21 mouse cellular contexts compared by ENCODE assay signal in genomic region chr6:106794094-106794814, GRCm38 (mm10). TPM values are rescaled to one million over a fixed set of nuclear protein-coding genes. Genes with fewer than 3 reads are reported as not detected.
DNase-seq lines count a peak whose midpoint lies in the region; ATAC-seq and TF ChIP-seq lines count a peak whose summit lies in the region.
"Had no signal": no experiment of that assay in that cellular context is flagged by ENCODE, and none has a peak within 500 bp of the region (broad histone marks: within the 10 kb centered on the region; RNA-seq: fewer than 3 reads in every experiment).

No protein-coding gene starts in this region.

- H3K4me3 ChIP-seq in intestine, postnatal 0 days (ENCODE audit: low read depth, low read length) = no peak overlapping the region
- H3K4me3 ChIP-seq in intestine, embryonic 15.5 days (replicated peaks) = no peak overlapping the region
- peak overlapping the region; percentile 72 for H3K4me3 ChIP-seq in megakaryocyte, embryonic 14.5 days (replicated peaks)
- H3K4me3 ChIP-seq: embryonic facial prominence, embryonic 15.5 days; left cerebral cortex, adult 2 months had no signal

- H3K27ac ChIP-seq in intestine, postnatal 0 days (ENCODE audit: low read depth, low read length) = peak overlapping the region; percentile 28
- no peak overlapping the region for H3K27ac ChIP-seq in intestine, embryonic 15.5 days
- H3K27ac ChIP-seq: embryonic facial prominence, embryonic 15.5 days; left cerebral cortex, adult 2 months had no signal

- H3K36me3 ChIP-seq in intestine, postnatal 0 days (ENCODE audit: control insufficient read depth, insufficient read depth) = peaks cover 33% of the 10 kb centered on the region
- H3K36me3 ChIP-seq in intestine, embryonic 15.5 days = peaks cover 16% of the 10 kb centered on the region; the same call in 1 of the 2 replicates
- H3K36me3 ChIP-seq in megakaryocyte, embryonic 14.5 days (replicated peaks; ENCODE audit: low read length) = peaks cover 64% of the 10 kb centered on the region

- peaks cover 4% of the 10 kb centered on the region; the same call in 1 of the 2 replicates for H3K4me1 ChIP-seq in intestine, postnatal 0 days (replicated peaks; ENCODE audit: control insufficient read depth, insufficient read depth, low read length)
- H3K4me1 ChIP-seq in intestine, embryonic 15.5 days (replicated peaks) = peaks cover 10% of the 10 kb centered on the region
- H3K4me1 ChIP-seq in megakaryocyte, embryonic 14.5 days = peaks cover 52% of the 10 kb centered on the region

- 71% methylated on average over 13 of the region's 13 CpGs for WGBS in intestine, postnatal 0 days
- 85% methylated on average over 13 of the region's 13 CpGs for WGBS in intestine, embryonic 15.5 days

- TF ChIP-seq CTCF in intestine, postnatal 0 days (IDR thresholded peaks at IDR 0.05; ENCODE audit: low read depth) = no peak

- intact Hi-C loops in heart, postnatal 10 days (cut with DNase I) = no loop called here

- DNase-seq in 416B (ENCODE audit: low read depth) = peak; percentile 58
- no peak for DNase-seq in urinary bladder, adult 18-20 months (ENCODE audit: low spot score in 2 of 2)
- DNase-seq in left cerebral cortex, adult 11 months (ENCODE audit: low spot score) = no peak
- no peak for DNase-seq in heart, postnatal 10 days
- DNase-seq: adrenal gland, adult 2 months; cerebellum, adult 2 months; lung, adult 2 months; spleen, adult 18-20 months had no signal

- peak; percentile 53 for ATAC-seq in intestine, postnatal 0 days
- no peak for ATAC-seq in intestine, embryonic 15.5 days
- ATAC-seq in common myeloid progenitor, adult 5-6 weeks (replicated peaks; ENCODE audit: low read depth, poor library complexity, severe bottlenecking) = peak; percentile 85
- ATAC-seq: forebrain, embryonic 14.5 days; hindbrain, embryonic 16.5 days had no signal

- H3K9ac ChIP-seq in intestine, postnatal 0 days (ENCODE audit: low read depth, low read length) = no peak overlapping the region
- H3K9ac ChIP-seq in intestine, embryonic 15.5 days = no peak overlapping the region
- H3K9ac ChIP-seq: embryonic facial prominence, embryonic 15.5 days had no signal

- no peak overlapping the region for H3K4me2 ChIP-seq in intestine, postnatal 0 days (replicated peaks; ENCODE audit: low read depth)
- no peak overlapping the region for H3K4me2 ChIP-seq in intestine, embryonic 15.5 days (replicated peaks)
- H3K4me2 ChIP-seq: embryonic facial prominence, embryonic 15.5 days had no signal

- no peaks in the 10 kb centered on the region for H3K27me3 ChIP-seq in intestine, postnatal 0 days (replicated peaks; ENCODE audit: control insufficient read depth, insufficient read depth, low read length)
- H3K27me3 ChIP-seq in intestine, embryonic 15.5 days (replicated peaks) = no peaks in the 10 kb centered on the region
- H3K27me3 ChIP-seq in megakaryocyte, embryonic 14.5 days (replicated peaks) = no peaks in the 10 kb centered on the region
- H3K27me3 ChIP-seq: embryonic facial prominence, embryonic 15.5 days had no signal

- no peaks in the 10 kb centered on the region for H3K9me3 ChIP-seq in intestine, postnatal 0 days (ENCODE audit: control insufficient read depth)
- H3K9me3 ChIP-seq in intestine, embryonic 15.5 days = no peaks in the 10 kb centered on the region
- H3K9me3 ChIP-seq in megakaryocyte, embryonic 14.5 days = no peaks in the 10 kb centered on the region
- H3K9me3 ChIP-seq: embryonic facial prominence, embryonic 15.5 days had no signal

RNA-seq across cellular contexts. Expression of gene Crbn, which starts 5.6 kb away (rescaled TPM):
- polyA plus RNA-seq in intestine, postnatal 0 days (2015; fragmentation: Nextera tagmentation; extraction: Ambion mirVana) = 51.7 and 54.8 TPM in 2 replicates
- polyA plus RNA-seq in intestine, embryonic 15.5 days (2015; fragmentation: Nextera tagmentation; extraction: Ambion mirVana) = 37.3 and 40.2 TPM in 2 replicates
- total RNA-seq in common myeloid progenitor, adult 5-6 weeks (2017) = 51.9 and 53.2 TPM in 2 replicates
- 0.63 TPM in 1 of 2 replicates, not detected in the other for polyA plus RNA-seq in megakaryocyte, embryonic 14.5 days (2012; ENCODE audit: insufficient read depth, low replicate concordance)
- 10 to 100 TPM; 35.7 to 37.4 TPM for total RNA-seq in heart, postnatal 10 days (2021)

RNA-seq across cellular contexts. Expression of gene Trnt1, which starts 25.3 kb away (rescaled TPM):
- polyA plus RNA-seq in intestine, postnatal 0 days (2015; fragmentation: Nextera tagmentation; extraction: Ambion mirVana) = 25.0 and 27.7 TPM in 2 replicates
- 49.8 and 60.9 TPM in 2 replicates for polyA plus RNA-seq in intestine, embryonic 15.5 days (2015; fragmentation: Nextera tagmentation; extraction: Ambion mirVana)
- total RNA-seq in common myeloid progenitor, adult 5-6 weeks (2017) = 103 and 106 TPM in 2 replicates
- 0.66 TPM in 1 of 2 replicates, not detected in the other for polyA plus RNA-seq in megakaryocyte, embryonic 14.5 days (2012; ENCODE audit: insufficient read depth, low replicate concordance)
- total RNA-seq in heart, postnatal 10 days (2021) = 10 to 100 TPM; 34.9 to 35.7 TPM

RNA-seq across cellular contexts. Expression of gene Il5ra, which starts 45.4 kb away (rescaled TPM):
- polyA plus RNA-seq in intestine, postnatal 0 days (2015; fragmentation: Nextera tagmentation; extraction: Ambion mirVana) = not detected in 2 replicates
- polyA plus RNA-seq in intestine, embryonic 15.5 days (2015; fragmentation: Nextera tagmentation; extraction: Ambion mirVana) = not detected in 2 replicates
- total RNA-seq in common myeloid progenitor, adult 5-6 weeks (2017) = 1.2 TPM in 1 of 2 replicates, not detected in the other
- polyA plus RNA-seq in megakaryocyte, embryonic 14.5 days (2012; ENCODE audit: insufficient read depth, low replicate concordance) = 1.0 TPM in 1 of 2 replicates, not detected in the other
- not detected for total RNA-seq in heart, postnatal 10 days (2021)
- total RNA-seq: adrenal gland, adult 2 months; gastrocnemius, adult 18-20 months; heart, adult 8-10 months; heart, postnatal 25 days; left cerebral cortex, adult 2 months had no signal
- polyA plus RNA-seq: adrenal gland, adult 2 months; cerebellum, adult 2 months; forebrain, embryonic 14.5 days; hindbrain, embryonic 16.5 days; kidney, embryonic 14.5 days; limb, embryonic 11.5 days had no signal

Comparison
In these comparisons a context has a peak if more than half of its experiments do, and no peak if none do; other contexts are left out.
1. RNA of gene Crbn, which starts 5.6 kb away (polyA plus RNA-seq): 51.7 to 54.8 TPM in intestine, postnatal 0 days and 37.3 to 40.2 TPM in intestine, embryonic 15.5 days; 0.63 TPM in megakaryocyte, embryonic 14.5 days; every median in the first group is over 10 times any median in the second.
2. RNA of gene Trnt1, which starts 25.3 kb away (polyA plus RNA-seq): 49.8 to 60.9 TPM in intestine, embryonic 15.5 days and 25.0 to 27.7 TPM in intestine, postnatal 0 days; 0.66 TPM in megakaryocyte, embryonic 14.5 days; every median in the first group is over 10 times any median in the second.